Mouse (Mus musculus) lung, embryonic 14.5 days (tissue): ENCODE results near the gene Fbp2. TPM values are rescaled to one million over a fixed set of nuclear protein-coding genes. Genes with fewer than 3 reads are reported as not detected.

Experiments
- ATAC-seq: fragments of 200-750 bp; cut with Nextera tagmentation; 2 replicates; pipeline ENCODE4 v1.8.0; 2017; ENCODE audit warnings: mild to moderate bottlenecking, moderate TSS enrichment, moderate library complexity; ENCODE audit not compliant: insufficient read depth
- DNase-seq: peaks from one replicate; pipeline ENCODE4 v3.0.0-alpha.2; 2015
- H3K27ac ChIP-seq: fragments of 300-500 bp; sonication (generic); 2 replicates; pipeline ENCODE4 v1.5.1; 2014; ENCODE audit warnings: low read depth, mild to moderate bottlenecking, moderate library complexity
- H3K27me3 ChIP-seq: fragments of 300-500 bp; sonication (generic); 2 replicates; pipeline ENCODE4 v1.6.1; 2014; ENCODE audit warnings: low read length, control low read depth; ENCODE audit not compliant: insufficient read depth
- H3K36me3 ChIP-seq: fragments of 300-500 bp; sonication (generic); 2 replicates; pipeline ENCODE4 v1.6.1; 2014; ENCODE audit warnings: control low read depth; ENCODE audit not compliant: insufficient read depth
- H3K4me1 ChIP-seq: fragments of 300-500 bp; sonication (generic); 2 replicates; pipeline ENCODE4 v1.6.1; 2014; ENCODE audit warnings: antibody characterized with exemption, control low read depth; ENCODE audit not compliant: insufficient read depth
- H3K4me2 ChIP-seq: fragments of 300-500 bp; sonication (generic); 2 replicates; pipeline ENCODE4 v1.6.1; 2014; ENCODE audit warnings: mild to moderate bottlenecking
- H3K4me3 ChIP-seq: fragments of 300-500 bp; sonication (generic); 2 replicates; pipeline ENCODE4 v1.5.1; 2014; ENCODE audit warnings: low read depth, low read length
- H3K9ac ChIP-seq: fragments of 300-500 bp; sonication (generic); 2 replicates; pipeline ENCODE4 v1.6.1; 2014
- H3K9me3 ChIP-seq: fragments of 300-500 bp; sonication (generic); 2 replicates; pipeline ENCODE4 v1.6.1; 2016; ENCODE audit warnings: low read depth, low read length, control low read depth
- CTCF ChIP-seq: IDR thresholded peaks from 2 replicates; pipeline ENCODE4 v1.5.1; 2016; ENCODE audit warnings: antibody characterized with exemption, low read depth
- WGBS: fragments of 180-500 bp; shearing (Covaris S2); extraction: QIAGEN DNeasy Blood & Tissue Kit; methylation state at CpG from one replicate; pipeline ENCODE4 v1.1.7; 2014; 5-methylcytosine and 5-hydroxymethylcytosine counted together
- polyA plus RNA-seq: library from polyadenylated mRNA; unstranded; fragments of >200 nt; fragmentation: Nextera tagmentation; extraction: Ambion mirVana; gene quantifications from 2 replicates; pipeline ENCODE4 v1.2.1, GENCODE M21; 2014

Gene Fbp2
- not detected in 2 replicates for polyA plus RNA-seq

- Histone ChIP-seq H3K4me2 (no peak within 1 kb of the TSS), H3K27ac (no peak within 1 kb of the TSS), H3K9ac (no peak within 1 kb of the TSS), H3K9me3 (no peaks in the 10 kb centered on the region), H3K4me1 (no peaks in the 10 kb centered on the region), H3K4me3 (no peak within 1 kb of the TSS), H3K27me3 (no peaks in the 10 kb centered on the region), H3K36me3 (no peaks in the 10 kb centered on the region)
- no peak for DNase-seq
- TF ChIP-seq CTCF, result no peak
- WGBS, result 57% methylated on average over 21 of the region's 21 CpGs
- no peak for ATAC-seq
Observed at GRCm38 (mm10) chr13:62857941-62858915, at the start of gene Fbp2. Gene Fbp2, minus strand, starts transcription at chr13:62858422.

- H3K27ac ChIP-seq, result no peak overlapping the region
- ATAC-seq (no peak), DNase-seq (no peak)
- WGBS, result 73% methylated on average over 14 of the region's 14 CpGs
- H3K36me3 ChIP-seq, result no peaks in the 10 kb centered on the region
- no peak overlapping the region for H3K4me3 ChIP-seq
- 0 out of 2 replicates have a peak, but pooled peaks cover 3% of the 10 kb centered on the region for H3K27me3 ChIP-seq
- no peak overlapping the region for H3K4me2 ChIP-seq
- H3K9ac ChIP-seq, result no peak overlapping the region
- peaks cover 4% of the 10 kb centered on the region; the same call in 1 of the 2 replicates for H3K4me1 ChIP-seq
- H3K9me3 ChIP-seq, result no peaks in the 10 kb centered on the region
- no peak for TF ChIP-seq CTCF
Observed at GRCm38 (mm10) chr13:62907527-62908162, 49.4 kb upstream of the Fbp2 start.

GRCm38 (mm10) chr13:62901139-62901538 lies 42.9 kb upstream of the Fbp2 start:
- no peak for TF ChIP-seq CTCF
- Histone ChIP-seq H3K9ac (no peak overlapping the region), H3K36me3 (no peaks in the 10 kb centered on the region), H3K4me1 (no peaks in the 10 kb centered on the region), H3K4me2 (no peak overlapping the region), H3K9me3 (no peaks in the 10 kb centered on the region), H3K27ac (no peak overlapping the region), H3K4me3 (no peak overlapping the region), H3K27me3 (no peaks in the 10 kb centered on the region)
- ATAC-seq, result no peak
- DNase-seq, result no peak

GRCm38 (mm10) chr13:62897927-62898646 lies 39.9 kb upstream of the Fbp2 start:
- Histone ChIP-seq H3K27ac (no peak overlapping the region), H3K4me3 (no peak overlapping the region), H3K9ac (no peak overlapping the region), H3K4me1 (no peaks in the 10 kb centered on the region), H3K9me3 (no peaks in the 10 kb centered on the region), H3K27me3 (no peaks in the 10 kb centered on the region), H3K4me2 (no peak overlapping the region), H3K36me3 (no peaks in the 10 kb centered on the region)
- DNase-seq (no peak), ATAC-seq (no peak)
- 87% methylated on average over 4 of the region's 4 CpGs for WGBS
- no peak for TF ChIP-seq CTCF

GRCm38 (mm10) chr13:62893044-62893842 lies 35.0 kb upstream of the Fbp2 start:
- 50% methylated on average over 9 of the region's 9 CpGs for WGBS
- ATAC-seq (peak; percentile 72), DNase-seq (peak; percentile 68)
- Histone ChIP-seq H3K9ac (no peak overlapping the region), H3K27me3 (peaks cover 11% of the 10 kb centered on the region), H3K9me3 (no peaks in the 10 kb centered on the region), H3K36me3 (no peaks in the 10 kb centered on the region), H3K4me2 (no peak overlapping the region), H3K4me1 (no peaks in the 10 kb centered on the region), H3K27ac (peak overlapping the region; percentile 15; the same call in 1 of the 2 replicates), H3K4me3 (no peak overlapping the region)
- TF ChIP-seq CTCF, result no peak

- H3K27me3 ChIP-seq, result peaks cover 23% of the 10 kb centered on the region
- DNase-seq (no peak), ATAC-seq (no peak)
- no peak overlapping the region for H3K9ac ChIP-seq
- no peaks in the 10 kb centered on the region for H3K36me3 ChIP-seq
- no peak overlapping the region for H3K4me2 ChIP-seq
- H3K27ac ChIP-seq, result no peak overlapping the region
- WGBS, result 46% methylated on average over 2 of the region's 2 CpGs
- no peak for TF ChIP-seq CTCF
- H3K4me3 ChIP-seq, result no peak overlapping the region
- H3K4me1 ChIP-seq, result no peaks in the 10 kb centered on the region
- H3K9me3 ChIP-seq, result no peaks in the 10 kb centered on the region
Observed at GRCm38 (mm10) chr13:62889311-62889710, 31.1 kb upstream of the Fbp2 start.
